Mouse (Mus musculus) spleen, adult 12 weeks (tissue): Measurements from ENCODE around the gene Olfr812.
"Not testable (repeated sequence)": the region's sequence is repeated elsewhere in the genome, so short reads cannot be mapped to it uniquely, and the experiment has no call there.

Experiments used
- DNase-seq: peaks from one replicate; pipeline ENCODE4 v3.0.0; 2022; ENCODE audit warnings: low spot score

Gene Olfr812

GRCm38 (mm10) chr10:129845994-129846393, at the start of gene Olfr812:
TSS of gene Olfr812 (minus strand) at chr10:129846094.
- DNase-seq: no peak

- no peak for DNase-seq
These were observed 40.0 kb upstream of the Olfr812 start for GRCm38 (mm10) chr10:129885934-129886333.

GRCm38 (mm10) chr10:129885496-129885895, 39.6 kb upstream of the Olfr812 start:
- not testable (repeated sequence) for DNase-seq

- not testable (repeated sequence) for DNase-seq
These were observed 33.9 kb upstream of the Olfr812 start, which contains the start of gene Olfr814 for GRCm38 (mm10) chr10:129879751-129880150. TSS of gene Olfr814 (minus strand) at chr10:129879851.

- no peak for DNase-seq
These were observed 9.2 kb upstream of the Olfr812 start, which contains the start of gene Olfr813 for GRCm38 (mm10) chr10:129855067-129855466. TSS of gene Olfr813 (plus strand) at chr10:129855367.

GRCm38 (mm10) chr10:129847343-129847742, 1.4 kb upstream of the Olfr812 start:
- no peak for DNase-seq

GRCm38 (mm10) chr10:129804296-129804695, 41.6 kb downstream of the Olfr812 start, which contains the start of gene Olfr811:
TSS of gene Olfr811 (minus strand) at chr10:129804396.
- no peak for DNase-seq

GRCm38 (mm10) chr10:129794817-129795216, 51.1 kb downstream of the Olfr812 start, which contains the start of gene Olfr810:
TSS of gene Olfr810 (minus strand) at chr10:129794917.
- no peak for DNase-seq
